Mouse (Mus musculus): ENCODE measurements around the gene Rpl27a.

DNA sequence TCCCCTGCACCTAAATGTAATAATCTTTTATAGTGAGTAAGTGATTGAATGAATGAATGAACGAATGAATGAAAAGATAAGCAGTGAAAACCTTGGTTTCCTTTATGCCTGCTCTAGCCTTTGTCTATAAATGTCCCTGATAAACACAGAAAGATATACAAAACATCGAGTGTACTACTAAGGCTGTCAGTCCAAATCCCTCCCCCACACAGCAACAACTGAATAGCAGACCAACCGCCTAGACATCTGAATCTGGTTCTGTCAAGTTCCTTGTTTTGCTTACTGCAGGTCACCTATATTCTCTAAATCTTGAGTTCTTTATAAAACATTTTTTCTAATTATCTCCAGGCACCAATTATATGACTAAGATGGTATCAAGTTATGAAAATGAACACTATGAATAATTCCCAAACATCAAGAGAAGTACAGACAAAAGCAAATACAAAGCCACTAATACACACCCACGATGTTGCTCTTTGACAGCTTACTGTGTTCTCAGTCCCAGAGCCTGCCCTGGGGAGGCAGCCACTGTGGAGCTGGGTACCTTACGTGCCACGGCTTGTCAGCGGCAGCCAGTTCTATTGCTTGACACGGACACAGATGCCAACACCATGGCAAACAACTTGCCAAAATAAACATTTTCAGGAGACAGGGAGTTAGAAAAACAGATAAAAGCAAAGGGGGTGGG, 42.7 kb downstream of the Rpl27a start:
- TF ChIP-seq EP300 (IDR thresholded peaks at IDR 0.05; ENCODE audit: insufficient read depth, low read depth, low read length) (no peak), POLR2A (IDR thresholded peaks at IDR 0.05; ENCODE audit: insufficient read depth, low read depth, low read length) (no peak), CTCF (IDR thresholded peaks at IDR 0.05) (no peak)

Measured in heart, adult 2 months (tissue).